Mouse (Mus musculus) cerebellum, adult 2 months (tissue): ENCODE measurements around the gene Hexim2. TPM values are rescaled to one million over a fixed set of nuclear protein-coding genes. Genes with fewer than 3 reads are reported as not detected.

Experiments used
- DNase-seq, 2 experiments: peaks; one replicate each; pipeline ENCODE4 v3.0.0; 2021
- H3K27ac ChIP-seq: fragments of 200-500 bp; 2 replicates; pipeline ENCODE4 v1.5.1; 2012; ENCODE audit warnings: low read length, control low read depth, inconsistent platforms; ENCODE audit not compliant: insufficient read depth
- H3K27me3 ChIP-seq: fragments of 200-500 bp; 2 replicates; pipeline ENCODE4 v1.6.1; 2012; ENCODE audit warnings: inconsistent platforms, mild to moderate bottlenecking, low read length, moderate library complexity; ENCODE audit not compliant: control insufficient read depth, insufficient read depth
- H3K4me1 ChIP-seq: fragments of 200-500 bp; 2 replicates; pipeline ENCODE4 v1.6.1; 2011; ENCODE audit warnings: low read length; ENCODE audit not compliant: control insufficient read depth, insufficient read depth
- H3K4me3 ChIP-seq: fragments of 200-500 bp; replicated peaks from 2 replicates; pipeline ENCODE3; 2011; ENCODE audit warnings: mild to moderate bottlenecking, low read depth, low read length, control low read depth; ENCODE audit not compliant: insufficient read depth
- CTCF ChIP-seq: fragments of 200-500 bp; IDR thresholded peaks from 2 replicates; pipeline ENCODE4 v1.5.1; 2011; ENCODE audit warnings: low read depth, mild to moderate bottlenecking, control low read depth, low read length, moderate library complexity, borderline replicate concordance; ENCODE audit not compliant: insufficient read depth
- POLR2A ChIP-seq: fragments of 200-500 bp; IDR thresholded peaks from 2 replicates; pipeline ENCODE4 v1.6.1; 2011; ENCODE audit warnings: low read length, control low read depth, borderline replicate concordance; ENCODE audit not compliant: insufficient read depth
- WGBS: fragments of 180-500 bp; shearing (Covaris S2); methylation state at CpG from one replicate; pipeline ENCODE4 v1.1.7; 2018; 5-methylcytosine and 5-hydroxymethylcytosine counted together
- polyA plus RNA-seq: library from polyadenylated mRNA; depleted of rRNA; stranded (reverse); fragments of >200 nt; gene quantifications from 2 replicates; pipeline ENCODE4 v1.2.3, GENCODE M21; 2012; rRNA removed

The Hexim2 gene
- polyA plus RNA-seq: 20.9 and 23.0 TPM in 2 replicates

DNA sequence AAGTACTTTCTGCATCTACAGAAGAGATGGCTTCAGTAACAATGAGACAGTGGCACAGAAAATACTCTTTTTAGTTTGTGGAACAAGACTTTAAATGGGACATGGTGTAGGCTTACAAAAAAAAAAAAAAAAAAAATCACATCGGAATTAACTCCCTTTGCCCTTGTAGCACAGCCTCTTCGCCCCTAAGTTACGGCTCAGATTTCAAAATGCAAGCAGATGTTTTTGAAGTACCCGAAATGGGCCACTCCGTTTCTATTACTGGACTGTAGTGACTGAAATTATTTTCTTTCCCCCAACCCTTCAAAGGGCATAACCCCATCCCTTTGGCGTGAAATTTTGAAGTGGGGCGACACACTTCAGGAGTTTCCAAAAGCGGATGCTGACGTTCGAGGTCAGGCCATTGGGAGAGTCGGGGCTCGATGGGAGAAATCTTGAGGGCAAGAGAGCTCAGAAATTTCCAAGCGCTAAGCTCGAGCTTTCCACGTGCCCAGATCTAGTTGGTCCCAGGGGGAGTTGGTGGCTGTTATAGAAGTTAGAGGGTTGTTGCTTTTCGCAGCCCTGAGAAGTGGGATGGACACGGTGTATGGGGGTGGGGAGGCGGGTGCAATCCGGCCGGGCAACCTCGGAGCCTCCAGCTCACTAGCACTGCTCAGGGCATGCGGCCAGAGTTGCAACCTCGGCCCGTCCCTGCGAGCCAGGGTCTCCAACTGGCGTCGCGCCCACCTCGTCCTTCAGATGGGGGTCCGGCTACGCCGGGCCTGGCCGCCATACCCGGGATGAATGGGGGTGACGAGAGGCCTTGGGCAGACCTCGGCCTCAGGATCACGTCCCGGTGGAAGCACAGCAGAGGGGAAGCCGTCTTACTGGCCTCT, at the start of gene Hexim2:
TSS of gene Hexim2 (plus strand) at position 729 of the 875 bp plus-strand sequence.
- WGBS: under 1% methylated on average over 39 of the region's 39 CpGs
- H3K27me3 ChIP-seq: no peaks in the 10 kb centered on the region
- peak within 1 kb of the TSS; percentile 70 for H3K4me3 ChIP-seq
- DNase-seq: peak; percentile 74 to 85
- H3K4me1 ChIP-seq: peaks cover 20% of the 10 kb centered on the region
- peak within 1 kb of the TSS; percentile 95 for H3K27ac ChIP-seq
- no peak for TF ChIP-seq POLR2A
- TF ChIP-seq CTCF: no peak

- Histone ChIP-seq H3K27ac (no peak overlapping the region), H3K4me3 (no peak overlapping the region), H3K4me1 (no peaks in the 10 kb centered on the region; the same call in 1 of the 2 replicates), H3K27me3 (no peaks in the 10 kb centered on the region)
- WGBS: 93% methylated on average over 7 of the region's 7 CpGs
- no peak for TF ChIP-seq CTCF
- no peak for TF ChIP-seq POLR2A
- DNase-seq: no peak
These were observed 38.9 kb upstream of the Hexim2 start for GRCm38 (mm10) chr11:103093306-103093705.

DNA sequence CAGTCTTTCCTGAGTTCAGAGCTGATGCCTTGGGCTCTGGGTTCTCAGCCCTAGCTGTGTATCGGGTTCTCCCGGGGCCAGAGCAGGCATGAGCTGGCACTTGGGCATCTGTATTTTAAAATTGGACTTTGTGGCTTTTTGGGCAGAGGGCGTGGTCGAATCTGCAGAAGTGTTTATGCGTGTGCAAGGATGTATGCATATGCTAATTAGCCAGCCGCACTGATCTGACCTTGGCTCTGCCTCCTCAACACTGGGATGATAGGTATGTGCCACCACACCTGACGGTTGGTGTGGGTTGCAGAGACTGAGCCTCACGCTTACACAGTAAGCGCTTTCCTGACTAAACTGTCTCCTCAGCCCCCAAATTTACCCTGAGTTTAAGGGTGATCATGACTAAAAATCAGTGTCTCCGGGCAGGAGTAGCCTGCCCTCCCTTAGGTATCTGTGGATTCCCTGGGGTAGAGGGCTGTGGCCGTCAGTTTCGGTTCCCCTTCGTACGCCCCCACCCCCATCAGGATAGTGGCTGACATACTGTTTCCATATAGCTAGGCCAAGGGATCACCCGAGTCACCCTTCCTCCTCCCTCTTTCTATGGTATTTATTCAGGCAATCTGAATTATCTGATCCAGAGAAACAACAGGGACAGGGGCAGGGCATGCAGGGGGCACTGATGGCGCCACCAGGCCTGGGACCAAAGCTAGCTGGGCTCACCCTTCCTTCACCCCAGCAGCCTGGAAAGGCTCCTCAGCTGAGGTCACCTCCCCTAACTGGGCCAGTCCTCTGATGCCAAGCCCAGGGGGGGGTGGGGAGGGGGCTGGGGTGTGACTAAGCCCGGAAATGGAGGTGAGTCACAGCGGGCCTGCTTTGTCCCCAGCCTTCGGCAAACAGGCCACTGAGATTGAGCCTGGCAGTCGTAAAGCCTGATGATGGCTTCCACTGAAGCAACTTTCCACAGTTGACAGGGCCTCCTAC, 38.1 kb upstream of the Hexim2 start:
- no peaks in the 10 kb centered on the region; the same call in 1 of the 2 replicates for H3K4me1 ChIP-seq
- no peak for DNase-seq
- TF ChIP-seq CTCF (no peak), POLR2A (no peak)
- H3K27me3 ChIP-seq: no peaks in the 10 kb centered on the region
- no peak overlapping the region for H3K27ac ChIP-seq
- no peak overlapping the region for H3K4me3 ChIP-seq
- 81% methylated on average over 20 of the region's 20 CpGs for WGBS

GRCm38 (mm10) chr11:103095107-103095670, 37.0 kb upstream of the Hexim2 start:
- H3K27me3 ChIP-seq: no peaks in the 10 kb centered on the region
- WGBS: 74% methylated on average over 9 of the region's 9 CpGs

GRCm38 (mm10) chr11:103095801-103096200, 36.4 kb upstream of the Hexim2 start:
- DNase-seq: no peak
- no peaks in the 10 kb centered on the region; the same call in 1 of the 2 replicates for H3K4me1 ChIP-seq
- 72% methylated on average over 6 of the region's 6 CpGs for WGBS
- no peak overlapping the region for H3K27ac ChIP-seq
- no peak overlapping the region for H3K4me3 ChIP-seq
- H3K27me3 ChIP-seq: no peaks in the 10 kb centered on the region
- TF ChIP-seq POLR2A (no peak), CTCF (no peak)

More at GRCm38 (mm10) chr11:103095107-103095670, 37.0 kb upstream of the Hexim2 start:
- no peak overlapping the region for H3K4me3 ChIP-seq
- TF ChIP-seq CTCF (no peak), POLR2A (no peak)
- H3K4me1 ChIP-seq: no peaks in the 10 kb centered on the region; the same call in 1 of the 2 replicates
- H3K27ac ChIP-seq: no peak overlapping the region
- DNase-seq: no peak

DNA sequence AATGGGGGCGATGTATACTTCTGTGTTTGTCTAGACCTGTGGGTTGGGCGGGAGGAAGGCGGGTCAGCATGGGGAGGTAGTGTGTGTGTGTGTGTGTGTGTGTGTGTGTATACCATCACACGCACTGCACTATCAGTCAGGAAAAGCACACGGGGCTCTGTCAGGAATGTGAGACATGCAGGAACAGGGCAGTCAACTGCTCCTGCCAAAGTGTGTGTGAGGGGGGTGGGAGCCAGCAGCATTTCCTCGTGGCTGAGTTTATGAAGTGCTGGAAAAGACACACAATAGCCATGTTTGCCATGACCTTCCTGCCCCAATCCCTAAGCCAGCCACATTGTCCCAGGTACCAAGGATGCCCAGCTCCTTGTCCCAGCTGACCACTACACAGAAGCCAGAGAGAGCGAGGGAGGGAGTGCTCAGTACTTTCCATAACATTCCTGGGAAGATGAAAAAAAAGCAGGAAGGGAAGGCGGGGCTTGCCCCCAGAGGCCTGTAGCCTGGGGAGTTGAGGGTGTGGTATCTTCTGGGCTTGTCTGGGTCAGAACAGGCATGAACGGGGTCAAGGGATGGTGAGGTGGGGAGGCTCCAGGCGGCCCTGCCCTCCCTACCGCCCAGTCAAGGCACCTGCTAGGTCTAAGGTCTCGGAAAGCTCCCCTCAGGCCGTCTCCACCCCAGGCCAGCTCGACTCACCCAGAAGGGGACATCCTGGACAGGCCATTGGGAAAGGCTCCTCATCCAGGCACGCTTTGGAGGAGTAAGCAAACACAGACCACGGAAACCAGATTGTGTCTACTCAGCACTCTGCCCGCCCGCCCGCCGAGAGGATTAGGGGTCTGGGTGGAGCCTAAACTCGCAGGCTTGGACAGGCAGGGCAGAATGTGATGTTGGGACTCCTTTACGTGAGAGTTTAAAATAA, 35.0 kb upstream of the Hexim2 start:
- 58% methylated on average over 22 of the region's 22 CpGs for WGBS
- Histone ChIP-seq H3K27ac (no peak overlapping the region), H3K4me1 (no peaks in the 10 kb centered on the region; the same call in 1 of the 2 replicates), H3K4me3 (no peak overlapping the region), H3K27me3 (no peaks in the 10 kb centered on the region)
- no peak for TF ChIP-seq CTCF
- TF ChIP-seq POLR2A: no peak
- DNase-seq: no peak
